8 mouse cellular contexts compared by ENCODE assay signal in genomic region chr11:75169405-75170080, GRCm38 (mm10). TPM values are rescaled to one million over a fixed set of nuclear protein-coding genes. Genes with fewer than 3 reads are reported as not detected.
A peak's percentile ranks its signal among the peaks of the same experiment; 100 is the strongest.
DNase-seq lines count a peak whose midpoint lies in the region; ATAC-seq and TF ChIP-seq lines count a peak whose summit lies in the region.

Gene Hic1, minus strand, starts transcription at chr11:75169519.

- peaks cover 92% of the 10 kb centered on the region for H3K27me3 ChIP-seq in kidney, embryonic 15.5 days
- H3K27me3 ChIP-seq in forebrain, embryonic 15.5 days: peaks cover 67% of the 10 kb centered on the region
- H3K27me3 ChIP-seq in intestine, embryonic 16.5 days (replicated peaks; ENCODE audit: control insufficient read depth, insufficient read depth, low read length): peaks cover 63% of the 10 kb centered on the region
- H3K27me3 ChIP-seq in midbrain, postnatal 0 days (ENCODE audit: insufficient read depth, low read length): peaks cover 35% of the 10 kb centered on the region

- H3K27ac ChIP-seq in kidney, embryonic 15.5 days: peak within 1 kb of the TSS; percentile 95
- H3K27ac ChIP-seq in forebrain, embryonic 15.5 days (replicated peaks): peak within 1 kb of the TSS; percentile 7; the same call in 1 of the 2 replicates
- H3K27ac ChIP-seq in intestine, embryonic 16.5 days (ENCODE audit: low read length): peak within 1 kb of the TSS; percentile 96
- H3K27ac ChIP-seq in midbrain, postnatal 0 days (ENCODE audit: low read depth, low read length): no peak within 1 kb of the TSS

- H3K9me3 ChIP-seq in kidney, embryonic 15.5 days (replicated peaks): no peaks in the 10 kb centered on the region
- no peaks in the 10 kb centered on the region for H3K9me3 ChIP-seq in forebrain, embryonic 15.5 days
- H3K9me3 ChIP-seq in intestine, embryonic 16.5 days (ENCODE audit: control insufficient read depth, low read length): no peaks in the 10 kb centered on the region
- H3K9me3 ChIP-seq in midbrain, postnatal 0 days (ENCODE audit: low read length): no peaks in the 10 kb centered on the region

- peak within 1 kb of the TSS; percentile 94 for H3K4me2 ChIP-seq in kidney, embryonic 15.5 days
- H3K4me2 ChIP-seq in forebrain, embryonic 15.5 days (replicated peaks): peak within 1 kb of the TSS; percentile 86
- H3K4me2 ChIP-seq in intestine, embryonic 16.5 days (ENCODE audit: low read depth, low read length): peak within 1 kb of the TSS; percentile 97
- H3K4me2 ChIP-seq in midbrain, postnatal 0 days (ENCODE audit: low read depth, low read length, poor library complexity, severe bottlenecking): peak within 1 kb of the TSS; percentile 84

- no peak for DNase-seq in kidney, adult 11 months
- DNase-seq in R1 (ENCODE audit: low read depth, low spot score): peak; percentile 22
- DNase-seq in midbrain, postnatal 0 days (ENCODE audit: low spot score): no peak
- no peak for DNase-seq in embryo, embryonic 10 days (ENCODE audit: low spot score)
- no peak for DNase-seq in left cerebral cortex, postnatal 36 days (ENCODE audit: low spot score in 2 of 2)

- intact Hi-C loops in left cerebral cortex, postnatal 36 days (cut with DNase I): loop anchor here (10.0 kb wide), 1 partner anchor 335 kb away; the partner anchor contains the start of gene Mnt

- H3K4me3 ChIP-seq in kidney, embryonic 15.5 days (replicated peaks): peak within 1 kb of the TSS; percentile 72
- H3K4me3 ChIP-seq in forebrain, embryonic 15.5 days: peak within 1 kb of the TSS; percentile 45
- H3K4me3 ChIP-seq in intestine, embryonic 16.5 days (ENCODE audit: low read length): peak within 1 kb of the TSS; percentile 77
- peak within 1 kb of the TSS; percentile 38 for H3K4me3 ChIP-seq in midbrain, postnatal 0 days (ENCODE audit: low read depth, low read length)

- H3K36me3 ChIP-seq in kidney, embryonic 15.5 days: peaks cover 16% of the 10 kb centered on the region
- H3K36me3 ChIP-seq in forebrain, embryonic 15.5 days: no peaks in the 10 kb centered on the region
- H3K36me3 ChIP-seq in intestine, embryonic 16.5 days (ENCODE audit: control insufficient read depth, insufficient read depth, low read length): peaks cover 3% of the 10 kb centered on the region; the same call in 1 of the 2 replicates
- no peaks in the 10 kb centered on the region for H3K36me3 ChIP-seq in midbrain, postnatal 0 days (ENCODE audit: insufficient read depth, low read length)

- H3K9ac ChIP-seq in kidney, embryonic 15.5 days: peak within 1 kb of the TSS; percentile 67
- H3K9ac ChIP-seq in forebrain, embryonic 15.5 days (replicated peaks): peak within 1 kb of the TSS; percentile 25
- peak within 1 kb of the TSS; percentile 77 for H3K9ac ChIP-seq in intestine, embryonic 16.5 days (ENCODE audit: low read depth, low read length)
- peak within 1 kb of the TSS; percentile 34 for H3K9ac ChIP-seq in midbrain, postnatal 0 days (replicated peaks; ENCODE audit: low read length, poor library complexity, severe bottlenecking)

- peaks cover 96% of the 10 kb centered on the region for H3K4me1 ChIP-seq in kidney, embryonic 15.5 days
- peaks cover 77% of the 10 kb centered on the region for H3K4me1 ChIP-seq in forebrain, embryonic 15.5 days
- peaks cover 67% of the 10 kb centered on the region for H3K4me1 ChIP-seq in intestine, embryonic 16.5 days (ENCODE audit: control insufficient read depth, insufficient read depth, low read length)
- H3K4me1 ChIP-seq in midbrain, postnatal 0 days (ENCODE audit: insufficient read depth, low read length): peaks cover 9% of the 10 kb centered on the region; the same call in 1 of the 2 replicates

- ATAC-seq in kidney, embryonic 15.5 days (replicated peaks; ENCODE audit: low FRiP score): no peak
- ATAC-seq in forebrain, embryonic 15.5 days (replicated peaks): no peak
- ATAC-seq in intestine, embryonic 16.5 days: no peak
- ATAC-seq in midbrain, postnatal 0 days (ENCODE audit: low FRiP score): no peak

- 5% methylated on average over 23 of the region's 23 CpGs for WGBS in kidney, embryonic 15.5 days
- 5% methylated on average over 23 of the region's 23 CpGs for WGBS in forebrain, embryonic 15.5 days
- WGBS in intestine, embryonic 16.5 days: 3% methylated on average over 23 of the region's 23 CpGs
- 4% methylated on average over 23 of the region's 23 CpGs for WGBS in midbrain, postnatal 0 days

- TF ChIP-seq CTCF in midbrain, postnatal 0 days (IDR thresholded peaks at IDR 0.05): no peak

RNA-seq across cellular contexts. Expression of gene Hic1, which starts in this region (rescaled TPM):
- polyA plus RNA-seq in kidney, embryonic 15.5 days (2015; fragmentation: Nextera tagmentation; extraction: Ambion mirVana): 24.3 and 25.9 TPM in 2 replicates
- 2.1 and 2.2 TPM in 2 replicates for polyA plus RNA-seq in forebrain, embryonic 15.5 days (2015; fragmentation: Nextera tagmentation; extraction: Ambion mirVana)
- polyA plus RNA-seq in intestine, embryonic 16.5 days (2015; fragmentation: Nextera tagmentation; extraction: Ambion mirVana): 7.1 and 8.6 TPM in 2 replicates
- total RNA-seq in midbrain, postnatal 0 days (2014; rRNA removed): 7.1 and 8.0 TPM in 2 replicates
- polyA plus RNA-seq in midbrain, postnatal 0 days (2015; fragmentation: Nextera tagmentation; extraction: Ambion mirVana): 1.4 and 1.5 TPM in 2 replicates
- 1 to 10 TPM; 2.7 to 3.3 TPM for total RNA-seq in left cerebral cortex, postnatal 36 days (2021)

Comparison
In these comparisons a context has a peak if more than half of its experiments do, and no peak if none do; other contexts are left out.
1. H3K9ac ChIP-seq: peak in every context shown above with its lines; median percentile 77 in intestine, embryonic 16.5 days; 67 in kidney, embryonic 15.5 days; 34 in midbrain, postnatal 0 days; 25 in forebrain, embryonic 15.5 days.